Mouse (Mus musculus): ENCODE measurements at regions not wholly inside any gene's neighbourhood (a gene's known extent, or its start where the extent isn't known, plus 50 kb on each side); places are given as distances from the start of the nearest gene placed in this dataset.
"Not testable (repeated sequence)": the region's sequence is repeated elsewhere in the genome, so short reads cannot be mapped to it uniquely, and the experiment has no call there.

GRCm38 (mm10) chr3:22008432-22008831 lies 68.0 kb upstream of the Tbl1xr1 start:
- Histone ChIP-seq H3K4me3 (ENCODE audit: insufficient read depth, low read length) (no peak overlapping the region), H3K4me1 (ENCODE audit: control insufficient read depth, insufficient read depth, low read length) (peaks cover 16% of the 10 kb centered on the region), H3K27ac (ENCODE audit: insufficient read depth, low read depth, low read length) (no peak overlapping the region)
- TF ChIP-seq POLR2A (IDR thresholded peaks at IDR 0.05; ENCODE audit: borderline replicate concordance, low read depth, low read length) (no peak), CTCF (IDR thresholded peaks at IDR 0.05; ENCODE audit: low read depth, low read length) (no peak)

GRCm38 (mm10) chr3:22009898-22010699 lies 66.4 kb upstream of the Tbl1xr1 start:
- Histone ChIP-seq H3K4me3 (ENCODE audit: insufficient read depth, low read length) (no peak overlapping the region), H3K4me1 (ENCODE audit: control insufficient read depth, insufficient read depth, low read length) (peaks cover 16% of the 10 kb centered on the region), H3K27ac (ENCODE audit: insufficient read depth, low read depth, low read length) (no peak overlapping the region)
- TF ChIP-seq CTCF (IDR thresholded peaks at IDR 0.05; ENCODE audit: low read depth, low read length) (no peak), POLR2A (IDR thresholded peaks at IDR 0.05; ENCODE audit: borderline replicate concordance, low read depth, low read length) (no peak)

- not testable (repeated sequence) for H3K27ac ChIP-seq (ENCODE audit: insufficient read depth, low read depth, low read length); H3K4me3 ChIP-seq (ENCODE audit: insufficient read depth, low read length)
- H3K4me1 ChIP-seq (ENCODE audit: control insufficient read depth, insufficient read depth, low read length), result peaks cover 16% of the 10 kb centered on the region
These were observed 65.8 kb upstream of the Tbl1xr1 start for GRCm38 (mm10) chr3:22010700-22010991.

- Histone ChIP-seq H3K4me1 (ENCODE audit: control insufficient read depth, insufficient read depth, low read length) (peaks cover 9% of the 10 kb centered on the region), H3K27ac (ENCODE audit: insufficient read depth, low read depth, low read length) (no peak overlapping the region), H3K4me3 (ENCODE audit: insufficient read depth, low read length) (no peak overlapping the region)
- no peak for TF ChIP-seq CTCF (IDR thresholded peaks at IDR 0.05; ENCODE audit: low read depth, low read length)
- no peak for TF ChIP-seq POLR2A (IDR thresholded peaks at IDR 0.05; ENCODE audit: borderline replicate concordance, low read depth, low read length)
These were observed 55.0 kb upstream of the Tbl1xr1 start for GRCm38 (mm10) chr3:22021360-22021935.

- peaks cover 9% of the 10 kb centered on the region for H3K4me1 ChIP-seq (ENCODE audit: control insufficient read depth, insufficient read depth, low read length)
- TF ChIP-seq CTCF (IDR thresholded peaks at IDR 0.05; ENCODE audit: low read depth, low read length) (no peak), POLR2A (IDR thresholded peaks at IDR 0.05; ENCODE audit: borderline replicate concordance, low read depth, low read length) (no peak)
- no peak overlapping the region for H3K27ac ChIP-seq (ENCODE audit: insufficient read depth, low read depth, low read length)
These were observed 54.0 kb upstream of the Tbl1xr1 start for GRCm38 (mm10) chr3:22022418-22022817.

GRCm38 (mm10) chr3:22023049-22023448 lies 53.4 kb upstream of the Tbl1xr1 start:
- Histone ChIP-seq H3K27ac (ENCODE audit: insufficient read depth, low read depth, low read length) (no peak overlapping the region), H3K4me3 (ENCODE audit: insufficient read depth, low read length) (no peak overlapping the region), H3K4me1 (ENCODE audit: control insufficient read depth, insufficient read depth, low read length) (peaks cover 9% of the 10 kb centered on the region)
- TF ChIP-seq POLR2A (IDR thresholded peaks at IDR 0.05; ENCODE audit: borderline replicate concordance, low read depth, low read length), result no peak
- no peak for TF ChIP-seq CTCF (IDR thresholded peaks at IDR 0.05; ENCODE audit: low read depth, low read length)

More at GRCm38 (mm10) chr3:22022418-22022817, 54.0 kb upstream of the Tbl1xr1 start:
- H3K4me3 ChIP-seq (ENCODE audit: insufficient read depth, low read length), result no peak overlapping the region

- H3K4me1 ChIP-seq (ENCODE audit: control insufficient read depth, insufficient read depth, low read length), result peaks cover 9% of the 10 kb centered on the region
- H3K27ac ChIP-seq (ENCODE audit: insufficient read depth, low read depth, low read length), result no peak overlapping the region
- TF ChIP-seq POLR2A (IDR thresholded peaks at IDR 0.05; ENCODE audit: borderline replicate concordance, low read depth, low read length) (no peak), CTCF (IDR thresholded peaks at IDR 0.05; ENCODE audit: low read depth, low read length) (no peak)
- H3K4me3 ChIP-seq (ENCODE audit: insufficient read depth, low read length), result no peak overlapping the region
These were observed 52.9 kb upstream of the Tbl1xr1 start for GRCm38 (mm10) chr3:22023551-22023950.

GRCm38 (mm10) chr3:22024200-22024599 lies 52.3 kb upstream of the Tbl1xr1 start:
- no peak overlapping the region for H3K27ac ChIP-seq (ENCODE audit: insufficient read depth, low read depth, low read length)
- peaks cover 9% of the 10 kb centered on the region for H3K4me1 ChIP-seq (ENCODE audit: control insufficient read depth, insufficient read depth, low read length)
- no peak overlapping the region for H3K4me3 ChIP-seq (ENCODE audit: insufficient read depth, low read length)
- no peak for TF ChIP-seq CTCF (IDR thresholded peaks at IDR 0.05; ENCODE audit: low read depth, low read length)
- no peak for TF ChIP-seq POLR2A (IDR thresholded peaks at IDR 0.05; ENCODE audit: borderline replicate concordance, low read depth, low read length)

- TF ChIP-seq POLR2A (IDR thresholded peaks at IDR 0.05; ENCODE audit: borderline replicate concordance, low read depth, low read length), result no peak
- TF ChIP-seq CTCF (IDR thresholded peaks at IDR 0.05; ENCODE audit: low read depth, low read length), result no peak
- Histone ChIP-seq H3K4me3 (ENCODE audit: insufficient read depth, low read length) (no peak overlapping the region), H3K4me1 (ENCODE audit: control insufficient read depth, insufficient read depth, low read length) (peaks cover 9% of the 10 kb centered on the region), H3K27ac (ENCODE audit: insufficient read depth, low read depth, low read length) (no peak overlapping the region)
These were observed 51.3 kb upstream of the Tbl1xr1 start for GRCm38 (mm10) chr3:22025119-22025518.

GRCm38 (mm10) chr3:22025615-22026014 lies 50.8 kb upstream of the Tbl1xr1 start:
- no peak for TF ChIP-seq CTCF (IDR thresholded peaks at IDR 0.05; ENCODE audit: low read depth, low read length)
- no peak for TF ChIP-seq POLR2A (IDR thresholded peaks at IDR 0.05; ENCODE audit: borderline replicate concordance, low read depth, low read length)
- H3K4me3 ChIP-seq (ENCODE audit: insufficient read depth, low read length), result no peak overlapping the region
- peaks cover 9% of the 10 kb centered on the region for H3K4me1 ChIP-seq (ENCODE audit: control insufficient read depth, insufficient read depth, low read length)
- no peak overlapping the region for H3K27ac ChIP-seq (ENCODE audit: insufficient read depth, low read depth, low read length)
